Mouse (Mus musculus) liver, embryonic 13.5 days (tissue): Measurements from ENCODE around the gene Tigar. TPM values are rescaled to one million over a fixed set of nuclear protein-coding genes. Genes with fewer than 3 reads are reported as not detected.

Experiments
- ATAC-seq: fragments of 200-750 bp; cut with Nextera tagmentation; 2 replicates; pipeline ENCODE4 v1.8.0; 2017; ENCODE audit warnings: low read depth, mild to moderate bottlenecking, moderate number of reproducible peaks, moderate library complexity
- DNase-seq: peaks from one replicate; pipeline ENCODE4 v3.0.0; 2022
- H3K27ac ChIP-seq: fragments of 300-500 bp; sonication (generic); 2 replicates; pipeline ENCODE4 v1.5.1; 2015; ENCODE audit warnings: moderate library complexity, mild to moderate bottlenecking, inconsistent platforms
- H3K27me3 ChIP-seq: fragments of 300-500 bp; sonication (generic); 2 replicates; pipeline ENCODE4 v1.6.1; 2015; ENCODE audit warnings: mild to moderate bottlenecking, inconsistent platforms
- H3K36me3 ChIP-seq: fragments of 300-500 bp; sonication (generic); 2 replicates; pipeline ENCODE4 v1.6.1; 2015; ENCODE audit warnings: mild to moderate bottlenecking, inconsistent platforms
- H3K4me1 ChIP-seq: fragments of 300-500 bp; sonication (generic); replicated peaks from 2 replicates; pipeline ENCODE4 v1.6.1; 2015; ENCODE audit warnings: inconsistent platforms
- H3K4me2 ChIP-seq: fragments of 300-500 bp; sonication (generic); 2 replicates; pipeline ENCODE4 v1.6.1; 2015; ENCODE audit warnings: inconsistent platforms, mild to moderate bottlenecking, moderate library complexity
- H3K4me3 ChIP-seq: fragments of 300-500 bp; sonication (generic); replicated peaks from 2 replicates; pipeline ENCODE4 v1.5.1; 2015; ENCODE audit warnings: mild to moderate bottlenecking, inconsistent platforms
- H3K9ac ChIP-seq: fragments of 300-500 bp; sonication (generic); 2 replicates; pipeline ENCODE4 v1.6.1; 2015; ENCODE audit warnings: mild to moderate bottlenecking, inconsistent platforms
- H3K9me3 ChIP-seq: fragments of 300-500 bp; sonication (generic); replicated peaks from 2 replicates; pipeline ENCODE4 v1.6.1; 2016; ENCODE audit warnings: inconsistent platforms
- WGBS: fragments of 180-500 bp; shearing (Covaris S2); methylation state at CpG from one replicate; pipeline ENCODE4 v1.1.7; 2015; ENCODE audit not compliant: insufficient replicate concordance; 5-methylcytosine and 5-hydroxymethylcytosine counted together
- polyA plus RNA-seq: library from polyadenylated mRNA; unstranded; fragments of >200 nt; fragmentation: Nextera tagmentation; extraction: Ambion mirVana; gene quantifications from 2 replicates; pipeline ENCODE4 v1.2.1, GENCODE M21; 2015

Gene Tigar
- polyA plus RNA-seq, 1 experiment from 2014 or later = 1.0 TPM

DNA sequence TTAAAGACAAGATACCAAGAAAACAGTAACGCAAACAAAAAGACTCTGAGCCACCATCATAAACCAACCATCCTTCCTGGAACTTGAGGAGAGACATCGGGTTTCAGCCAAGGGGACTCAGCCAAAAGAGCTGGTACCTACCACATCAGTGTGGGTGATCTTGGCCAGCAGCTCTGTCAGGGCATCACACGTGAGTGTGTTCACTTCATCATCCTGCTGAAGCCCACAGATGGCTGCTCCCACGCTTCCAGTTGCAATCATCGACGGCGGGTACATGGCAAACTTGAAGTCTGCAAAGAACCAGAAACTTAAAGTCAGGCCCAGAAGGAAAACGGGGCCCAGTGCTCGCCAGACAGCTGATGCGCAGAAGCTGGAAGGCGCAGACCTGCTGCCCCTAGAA lies 29.6 kb upstream of the Tigar start:
- no peak overlapping the region for H3K27ac ChIP-seq
- H3K9ac ChIP-seq = no peak overlapping the region
- 75% methylated on average over 11 of the region's 11 CpGs for WGBS
- no peak overlapping the region for H3K4me2 ChIP-seq
- no peaks in the 10 kb centered on the region for H3K27me3 ChIP-seq
- peaks cover 48% of the 10 kb centered on the region for H3K36me3 ChIP-seq
- no peak overlapping the region for H3K4me3 ChIP-seq
- H3K4me1 ChIP-seq = peaks cover 19% of the 10 kb centered on the region
- no peak for ATAC-seq
- no peak for DNase-seq
- no peaks in the 10 kb centered on the region for H3K9me3 ChIP-seq

DNA sequence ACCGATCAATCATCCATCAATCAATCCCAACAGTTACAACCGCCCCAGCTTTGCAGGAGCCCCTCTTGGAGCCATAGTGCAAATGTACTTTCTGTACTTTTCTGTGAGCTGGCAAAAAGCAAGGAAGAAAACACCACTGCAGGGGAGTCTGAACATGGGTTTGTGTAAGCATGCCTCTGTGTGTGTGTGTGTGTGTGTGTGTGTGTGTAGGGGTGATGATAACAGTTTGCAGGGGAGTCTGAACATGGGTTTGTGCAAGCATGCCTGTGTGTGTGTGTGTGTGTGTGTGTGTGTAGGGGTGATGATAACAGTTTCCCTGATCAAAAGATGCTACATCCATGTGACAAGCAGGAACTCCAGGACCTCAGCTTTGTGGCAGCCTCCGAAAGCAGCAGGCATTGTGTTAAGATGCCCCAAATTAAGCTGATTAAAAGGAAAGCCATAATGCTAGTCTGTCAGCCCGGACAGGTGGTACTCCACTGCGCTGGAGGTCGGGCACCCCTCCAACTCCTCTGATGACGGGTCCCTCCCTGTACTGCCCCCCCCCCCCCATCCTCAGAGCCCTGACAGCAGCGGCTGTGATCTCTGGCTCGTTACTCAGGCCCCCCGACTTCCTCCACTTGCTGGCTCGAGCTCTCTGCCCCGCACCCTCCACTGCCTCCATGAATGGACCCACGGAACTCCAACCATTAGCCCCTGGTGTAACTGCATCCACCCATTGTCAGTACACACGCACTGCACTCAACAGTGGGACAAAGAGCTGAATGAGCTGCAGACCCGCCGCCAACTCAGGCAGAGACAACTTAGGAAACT lies 24.3 kb upstream of the Tigar start:
- 77% methylated on average over 16 of the region's 16 CpGs for WGBS
- H3K27me3 ChIP-seq = no peaks in the 10 kb centered on the region
- H3K9me3 ChIP-seq = no peaks in the 10 kb centered on the region
- no peak for ATAC-seq
- no peak overlapping the region for H3K9ac ChIP-seq
- H3K4me1 ChIP-seq = no peaks in the 10 kb centered on the region
- H3K4me2 ChIP-seq = no peak overlapping the region
- H3K27ac ChIP-seq = no peak overlapping the region
- no peak overlapping the region for H3K4me3 ChIP-seq
- DNase-seq = no peak
- peaks cover 67% of the 10 kb centered on the region for H3K36me3 ChIP-seq

DNA sequence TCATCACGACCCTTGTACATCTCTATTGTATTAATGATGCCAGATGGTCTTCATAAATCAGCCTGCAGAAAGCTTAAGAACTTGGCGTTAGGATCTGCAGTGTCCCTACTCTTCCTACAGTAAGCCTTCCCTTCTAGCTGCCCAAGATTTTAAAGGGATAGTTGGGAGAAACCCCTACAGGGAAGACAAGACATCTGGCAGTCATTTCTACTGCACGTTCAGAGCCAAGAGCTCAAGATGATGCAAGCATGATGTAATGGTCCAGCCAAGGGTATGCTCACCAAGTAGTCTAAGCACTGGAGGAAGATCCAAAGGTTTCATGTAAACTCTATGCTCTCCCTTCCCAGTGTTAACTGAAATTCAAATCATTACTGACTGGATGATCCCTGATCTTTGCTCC lies 23.4 kb upstream of the Tigar start:
- no peak overlapping the region for H3K9ac ChIP-seq
- ATAC-seq = no peak
- H3K4me3 ChIP-seq = no peak overlapping the region
- 65% methylated on average over 3 of the region's 3 CpGs for WGBS
- H3K27me3 ChIP-seq = no peaks in the 10 kb centered on the region
- no peak overlapping the region for H3K4me2 ChIP-seq
- DNase-seq = no peak
- H3K36me3 ChIP-seq = peaks cover 65% of the 10 kb centered on the region
- no peak overlapping the region for H3K27ac ChIP-seq
- H3K9me3 ChIP-seq = no peaks in the 10 kb centered on the region
- H3K4me1 ChIP-seq = no peaks in the 10 kb centered on the region

- WGBS = 78% methylated on average over 3 of the region's 3 CpGs
- Histone ChIP-seq H3K36me3 (peaks cover 61% of the 10 kb centered on the region), H3K27ac (no peak overlapping the region), H3K27me3 (no peaks in the 10 kb centered on the region), H3K4me3 (no peak overlapping the region), H3K4me1 (no peaks in the 10 kb centered on the region), H3K9me3 (no peaks in the 10 kb centered on the region), H3K9ac (no peak overlapping the region), H3K4me2 (no peak overlapping the region)
- ATAC-seq (no peak), DNase-seq (no peak)
These were observed 22.6 kb upstream of the Tigar start for GRCm38 (mm10) chr6:127131946-127132345.

DNA sequence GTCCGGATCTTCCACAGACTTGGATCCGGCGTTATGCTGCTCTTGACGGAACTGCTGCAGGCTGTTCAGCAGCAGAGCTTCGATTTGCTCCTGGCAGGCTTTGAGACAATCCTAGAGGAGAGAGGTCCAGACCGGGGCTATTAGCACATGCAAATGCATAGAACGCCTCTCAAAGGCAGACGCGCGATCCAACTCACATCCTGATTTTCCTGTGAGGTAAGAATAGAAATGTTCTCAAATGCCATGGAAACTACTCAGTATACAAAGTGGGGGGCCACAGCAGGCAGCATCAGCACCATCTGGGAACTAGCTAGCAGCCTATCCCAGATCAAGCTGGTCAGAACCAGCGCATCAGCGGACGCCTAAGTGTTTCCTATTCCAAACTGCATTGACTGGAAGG lies 21.0 kb upstream of the Tigar start:
- Histone ChIP-seq H3K4me1 (no peaks in the 10 kb centered on the region), H3K4me3 (no peak overlapping the region), H3K27me3 (no peaks in the 10 kb centered on the region), H3K9ac (no peak overlapping the region), H3K9me3 (no peaks in the 10 kb centered on the region), H3K27ac (no peak overlapping the region), H3K36me3 (peaks cover 49% of the 10 kb centered on the region), H3K4me2 (no peak overlapping the region)
- WGBS = 82% methylated on average over 13 of the region's 13 CpGs
- DNase-seq (no peak), ATAC-seq (no peak)

- Histone ChIP-seq H3K9me3 (no peaks in the 10 kb centered on the region), H3K4me1 (no peaks in the 10 kb centered on the region), H3K4me2 (no peak overlapping the region), H3K36me3 (peaks cover 44% of the 10 kb centered on the region), H3K27me3 (no peaks in the 10 kb centered on the region), H3K27ac (no peak overlapping the region), H3K9ac (no peak overlapping the region), H3K4me3 (no peak overlapping the region)
- WGBS = 82% methylated on average over 14 of the region's 14 CpGs
- ATAC-seq = no peak
- no peak for DNase-seq
These were observed 20.3 kb upstream of the Tigar start for GRCm38 (mm10) chr6:127129659-127130058.

GRCm38 (mm10) chr6:127123506-127123905 lies 14.1 kb upstream of the Tigar start:
- Histone ChIP-seq H3K9ac (no peak overlapping the region), H3K9me3 (no peaks in the 10 kb centered on the region), H3K4me3 (no peak overlapping the region), H3K4me2 (no peak overlapping the region), H3K36me3 (peaks cover 7% of the 10 kb centered on the region; the same call in 1 of the 2 replicates), H3K27ac (no peak overlapping the region), H3K27me3 (no peaks in the 10 kb centered on the region), H3K4me1 (no peaks in the 10 kb centered on the region)
- 68% methylated on average over 7 of the region's 7 CpGs for WGBS
- ATAC-seq (no peak), DNase-seq (no peak)

DNA sequence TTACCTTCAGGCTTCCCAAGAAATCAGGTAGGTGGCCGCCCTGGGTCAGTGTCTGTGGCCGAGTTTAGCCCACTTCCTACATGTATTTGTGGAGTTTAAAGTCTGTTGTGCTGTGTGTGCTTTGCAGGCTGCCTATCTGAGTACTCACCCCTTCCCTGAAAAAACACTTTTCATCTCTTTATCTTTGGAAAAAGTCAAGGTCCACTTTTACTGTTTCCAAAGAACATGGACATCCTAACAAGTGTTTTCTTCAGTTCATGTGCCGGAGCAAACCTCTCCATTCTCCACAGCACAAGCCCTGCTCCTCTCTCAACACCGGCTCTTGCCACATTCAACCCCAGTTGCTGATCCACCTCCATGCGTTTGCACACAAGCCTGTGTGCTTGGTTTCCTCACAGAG lies 13.6 kb upstream of the Tigar start:
- ATAC-seq = no peak
- H3K4me1 ChIP-seq = no peaks in the 10 kb centered on the region
- no peak overlapping the region for H3K9ac ChIP-seq
- H3K27me3 ChIP-seq = no peaks in the 10 kb centered on the region
- H3K4me3 ChIP-seq = no peak overlapping the region
- WGBS = 67% methylated on average over 5 of the region's 5 CpGs
- DNase-seq = no peak
- no peaks in the 10 kb centered on the region for H3K9me3 ChIP-seq
- no peak overlapping the region for H3K27ac ChIP-seq
- peaks cover 6% of the 10 kb centered on the region; the same call in 1 of the 2 replicates for H3K36me3 ChIP-seq
- no peak overlapping the region for H3K4me2 ChIP-seq

DNA sequence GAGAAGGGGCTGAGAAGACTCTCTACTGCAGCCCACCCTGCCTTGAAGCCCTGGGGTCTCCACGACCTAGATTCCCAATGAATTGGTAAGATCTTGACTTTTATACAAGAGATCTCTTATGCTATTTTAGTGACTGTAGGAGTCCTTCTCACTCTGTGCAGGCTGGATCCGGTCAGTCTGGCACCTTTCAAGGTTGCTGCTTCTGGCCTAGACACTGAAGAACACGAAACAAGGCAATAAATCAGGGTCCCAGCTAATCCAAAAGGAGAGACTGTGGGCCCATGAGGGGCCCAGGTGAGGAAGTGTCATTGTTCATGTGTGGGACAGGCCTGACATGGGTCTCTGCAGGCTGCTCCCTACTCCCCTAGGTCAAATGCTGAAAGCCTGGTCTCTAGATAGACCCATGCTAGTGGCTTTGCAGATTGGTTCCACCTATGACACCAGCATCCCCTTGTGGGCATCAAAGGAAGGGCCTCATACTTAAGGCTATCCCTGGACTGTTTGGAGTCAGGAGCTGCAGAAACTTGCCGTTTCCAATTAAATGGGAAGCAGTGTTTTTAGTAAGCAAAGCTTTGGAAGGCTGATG lies 13.0 kb upstream of the Tigar start:
- Histone ChIP-seq H3K27ac (no peak overlapping the region), H3K4me3 (no peak overlapping the region), H3K36me3 (no peaks in the 10 kb centered on the region; the same call in 1 of the 2 replicates), H3K9ac (no peak overlapping the region), H3K9me3 (no peaks in the 10 kb centered on the region), H3K4me1 (no peaks in the 10 kb centered on the region), H3K4me2 (no peak overlapping the region), H3K27me3 (no peaks in the 10 kb centered on the region)
- ATAC-seq = no peak
- WGBS = 59% methylated on average over 4 of the region's 4 CpGs
- DNase-seq = no peak

DNA sequence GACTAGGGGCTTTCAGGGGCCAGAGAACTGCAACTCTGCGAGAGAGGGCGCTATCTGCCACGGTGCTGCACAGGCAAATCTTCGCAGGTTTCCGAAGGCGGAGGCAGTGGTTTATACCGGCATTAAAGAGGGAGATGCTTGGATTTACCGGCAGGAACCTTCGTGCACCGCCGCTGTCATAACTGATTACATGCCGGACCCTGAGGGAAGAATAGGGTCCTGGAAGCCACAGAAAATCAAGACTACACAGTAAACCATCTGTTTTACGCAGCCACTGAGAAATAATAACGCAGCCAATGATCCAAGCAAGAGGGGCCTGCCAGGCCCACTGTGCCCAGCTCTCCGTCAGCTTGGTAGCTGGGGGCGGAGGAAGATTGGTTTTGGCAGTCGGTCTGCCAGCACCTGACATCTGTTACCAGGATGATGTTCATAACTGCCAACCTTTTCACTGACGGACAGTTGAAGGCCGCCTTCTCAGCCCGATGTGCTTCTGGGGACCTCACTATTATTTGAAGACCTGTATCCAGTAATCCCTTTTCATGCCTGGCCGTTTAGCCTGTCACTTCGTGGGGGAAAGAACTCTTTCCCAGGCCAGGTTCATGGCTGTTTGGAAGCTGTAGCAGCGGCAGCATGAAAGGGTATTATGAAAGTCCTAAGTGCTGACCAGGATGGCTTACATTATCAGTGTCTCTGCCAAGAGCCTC lies 5.5 kb upstream of the Tigar start:
- ATAC-seq (no peak), DNase-seq (no peak)
- 64% methylated on average over 23 of the region's 23 CpGs for whole genome bisulfite sequencing
- no peak overlapping the region for H3K27ac ChIP-seq
- H3K36me3 ChIP-seq = no peaks in the 10 kb centered on the region
- H3K4me1 ChIP-seq = no peaks in the 10 kb centered on the region
- H3K27me3 ChIP-seq = peaks cover 29% of the 10 kb centered on the region
- no peak overlapping the region for H3K4me3 ChIP-seq
- H3K9ac ChIP-seq = no peak overlapping the region
- H3K4me2 ChIP-seq = no peak overlapping the region
- no peaks in the 10 kb centered on the region for H3K9me3 ChIP-seq

DNA sequence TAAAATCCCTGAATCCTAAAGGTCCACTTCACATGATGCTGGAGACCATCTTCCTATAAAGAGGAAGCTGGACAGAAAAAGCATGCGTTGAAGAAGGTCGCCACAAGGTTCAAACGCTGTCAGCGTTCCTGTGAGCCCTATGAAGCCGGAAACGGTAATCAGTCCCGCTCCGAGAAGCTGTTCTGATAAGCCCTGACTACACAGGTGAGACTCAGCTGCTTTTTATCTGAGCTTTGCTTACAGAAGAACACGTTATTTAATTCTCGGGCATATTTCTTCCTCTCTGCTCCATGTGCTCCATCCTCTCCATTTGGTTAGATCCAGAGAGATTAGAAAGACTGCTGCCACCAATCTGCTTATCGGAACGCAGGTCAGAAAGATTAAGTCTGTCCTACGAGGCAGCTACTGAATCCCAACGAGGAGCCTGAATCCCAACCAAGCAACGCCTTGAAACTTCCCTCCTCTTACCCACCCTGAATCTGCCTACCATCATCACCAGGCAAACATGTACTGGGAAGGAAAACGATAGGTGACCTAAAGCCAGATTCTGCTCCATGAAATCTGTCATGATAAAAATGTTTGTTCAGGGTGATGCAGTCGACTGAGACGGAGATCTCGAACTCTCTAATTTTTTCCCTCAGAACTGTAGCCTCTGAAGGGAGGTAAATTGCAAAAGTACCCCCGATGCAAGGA lies 843 bp downstream of the Tigar start:
- Histone ChIP-seq H3K27ac (no peak overlapping the region), H3K4me3 (peak overlapping the region; percentile 58), H3K27me3 (peaks cover 40% of the 10 kb centered on the region), H3K9me3 (no peaks in the 10 kb centered on the region), H3K36me3 (no peaks in the 10 kb centered on the region), H3K4me2 (peak overlapping the region; percentile 68), H3K9ac (peak overlapping the region; percentile 43; the same call in 1 of the 2 replicates), H3K4me1 (peaks cover 10% of the 10 kb centered on the region)
- no peak for DNase-seq
- no peak for ATAC-seq
- WGBS = 14% methylated on average over 20 of the region's 20 CpGs
